Mouse (Mus musculus): ENCODE data around the gene Lrp6. TPM values are rescaled to one million over a fixed set of nuclear protein-coding genes. Genes with fewer than 3 reads are reported as not detected.
A peak's percentile ranks its signal among the peaks of the same experiment; 100 is the strongest.

Lrp6 gene
- polyA plus RNA-seq, 1 experiment from 2014 or later, result 49.7 TPM

DNA sequence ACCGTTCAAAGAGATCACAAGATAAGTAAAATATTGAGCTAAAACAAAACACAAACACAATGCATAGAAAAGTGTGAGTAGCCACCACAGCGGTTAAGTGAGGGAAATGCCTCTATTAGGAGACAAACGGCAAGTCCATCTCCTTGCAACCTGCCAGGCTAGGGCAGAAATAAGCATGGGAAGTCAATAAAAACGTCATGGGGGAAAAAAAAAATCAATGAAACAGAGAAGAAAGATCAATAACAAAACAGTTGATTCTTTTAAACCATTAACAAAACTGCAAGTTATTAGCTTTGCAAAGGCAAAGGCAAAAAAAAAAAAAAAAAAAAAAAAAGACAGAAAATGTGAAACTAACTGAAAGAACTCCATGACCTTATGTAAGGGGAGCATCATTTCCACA is 49.6 kb downstream of the Lrp6 start:
- H3K4me1 ChIP-seq (ENCODE audit: control insufficient read depth, insufficient read depth, low read length), result peaks cover 31% of the 10 kb centered on the region

DNA sequence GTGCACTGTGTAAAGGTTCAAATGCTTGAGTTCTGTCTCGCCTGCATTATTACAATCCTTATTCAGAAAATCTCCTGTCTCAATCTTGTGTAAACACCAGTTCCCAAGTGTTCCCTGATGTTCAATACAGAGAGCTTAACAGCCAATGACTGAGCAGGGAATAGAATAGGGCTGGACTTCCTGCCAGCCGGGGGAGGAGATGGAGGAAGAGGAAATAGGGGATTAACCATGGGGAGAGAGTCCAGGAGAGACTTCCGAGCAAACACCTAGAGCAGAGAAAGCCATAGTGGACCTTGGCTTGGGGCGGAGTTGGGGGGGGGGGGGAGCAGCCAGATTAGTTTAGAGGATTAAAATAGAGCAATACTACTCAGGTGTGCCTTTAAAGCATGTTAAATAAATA is 51.3 kb downstream of the Lrp6 start:
- H3K9me3 ChIP-seq (ENCODE audit: control insufficient read depth, low read length), result no peaks in the 10 kb centered on the region
- H3K9ac ChIP-seq (ENCODE audit: low read depth, low read length), result no peak overlapping the region
- WGBS, result 72% methylated on average over 4 of the region's 4 CpGs
- no peak overlapping the region for H3K4me2 ChIP-seq (replicated peaks; ENCODE audit: low read depth, low read length)
- ATAC-seq (ENCODE audit: low FRiP score, low TSS enrichment), result no peak
- H3K4me3 ChIP-seq (ENCODE audit: low read length), result no peak overlapping the region
- H3K4me1 ChIP-seq (ENCODE audit: control insufficient read depth, insufficient read depth, low read length), result peaks cover 37% of the 10 kb centered on the region
- no peaks in the 10 kb centered on the region for H3K27me3 ChIP-seq (ENCODE audit: control insufficient read depth, insufficient read depth, low read length)
- H3K36me3 ChIP-seq (ENCODE audit: control insufficient read depth, insufficient read depth, low read length), result peaks cover 7% of the 10 kb centered on the region; the same call in 1 of the 2 replicates
- no peak overlapping the region for H3K27ac ChIP-seq (ENCODE audit: low read depth, low read length)

More for the DNA sequence above, 49.6 kb downstream of the Lrp6 start:
- Histone ChIP-seq H3K27me3 (ENCODE audit: control insufficient read depth, insufficient read depth, low read length) (no peaks in the 10 kb centered on the region), H3K4me3 (ENCODE audit: low read length) (no peak overlapping the region), H3K9ac (ENCODE audit: low read depth, low read length) (no peak overlapping the region), H3K36me3 (ENCODE audit: control insufficient read depth, insufficient read depth, low read length) (peaks cover 7% of the 10 kb centered on the region; the same call in 1 of the 2 replicates), H3K9me3 (ENCODE audit: control insufficient read depth, low read length) (no peaks in the 10 kb centered on the region), H3K4me2 (replicated peaks; ENCODE audit: low read depth, low read length) (no peak overlapping the region), H3K27ac (ENCODE audit: low read depth, low read length) (no peak overlapping the region)
- ATAC-seq (ENCODE audit: low FRiP score, low TSS enrichment), result no peak
- 53% methylated on average over 4 of the region's 4 CpGs for WGBS

DNA sequence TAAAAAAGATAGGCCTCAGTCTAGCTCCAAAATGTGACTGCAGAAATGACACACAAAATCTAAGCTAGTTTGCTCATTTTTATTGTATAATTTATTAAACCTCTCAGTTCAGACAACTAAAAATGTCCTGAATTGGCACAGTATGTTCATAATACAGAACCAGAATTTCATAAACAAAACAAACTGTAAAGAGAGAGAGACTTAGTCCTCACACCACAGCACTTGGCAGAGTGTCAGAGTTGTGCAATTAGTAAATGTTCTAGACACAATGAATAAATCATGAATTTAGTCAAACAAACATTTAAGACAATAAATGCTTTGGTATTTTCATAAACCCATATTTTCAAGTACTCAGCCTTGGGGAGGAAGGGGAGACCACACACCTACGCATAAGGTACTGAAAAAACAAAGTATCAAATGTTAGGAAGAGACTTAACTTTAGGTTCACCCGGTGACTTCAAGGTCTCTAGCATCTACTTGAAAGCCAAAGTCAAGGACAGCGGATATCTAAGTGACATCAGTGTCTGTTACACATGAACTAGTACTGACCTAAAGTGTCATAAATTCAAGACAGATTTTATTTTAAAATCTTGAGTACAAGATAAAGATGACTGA is 52.8 kb downstream of the Lrp6 start:
- Histone ChIP-seq H3K27me3 (ENCODE audit: control insufficient read depth, insufficient read depth, low read length) (no peaks in the 10 kb centered on the region), H3K4me1 (ENCODE audit: control insufficient read depth, insufficient read depth, low read length) (peaks cover 41% of the 10 kb centered on the region), H3K4me2 (replicated peaks; ENCODE audit: low read depth, low read length) (no peak overlapping the region), H3K27ac (ENCODE audit: low read depth, low read length) (no peak overlapping the region), H3K9ac (ENCODE audit: low read depth, low read length) (no peak overlapping the region), H3K9me3 (ENCODE audit: control insufficient read depth, low read length) (no peaks in the 10 kb centered on the region), H3K4me3 (ENCODE audit: low read length) (no peak overlapping the region), H3K36me3 (ENCODE audit: control insufficient read depth, insufficient read depth, low read length) (peaks cover 4% of the 10 kb centered on the region; the same call in 1 of the 2 replicates)
- WGBS, result 43% methylated on average over 3 of the region's 3 CpGs
- no peak for ATAC-seq (ENCODE audit: low FRiP score, low TSS enrichment)

DNA sequence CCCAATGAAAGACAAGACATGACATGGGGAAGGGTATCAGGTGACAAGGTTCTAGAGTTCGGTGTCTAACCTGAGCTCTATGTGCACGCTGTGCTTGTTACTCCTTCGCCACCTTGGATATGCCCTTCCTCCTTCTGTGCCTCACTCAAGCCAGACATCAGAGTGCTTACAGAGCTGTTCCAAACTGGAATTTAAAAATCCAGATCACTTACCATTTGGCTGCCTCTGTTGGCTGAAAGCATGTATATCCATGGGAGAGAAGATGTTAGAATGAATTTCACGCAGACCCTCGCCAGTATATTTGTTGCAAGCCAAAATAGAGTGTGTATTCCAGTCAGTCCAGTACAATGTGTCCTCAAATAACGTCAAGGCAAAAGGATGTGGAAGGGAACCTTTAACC is 53.8 kb downstream of the Lrp6 start:
- WGBS, result 71% methylated on average over 6 of the region's 6 CpGs
- H3K4me1 ChIP-seq (ENCODE audit: control insufficient read depth, insufficient read depth, low read length), result peaks cover 41% of the 10 kb centered on the region

DNA sequence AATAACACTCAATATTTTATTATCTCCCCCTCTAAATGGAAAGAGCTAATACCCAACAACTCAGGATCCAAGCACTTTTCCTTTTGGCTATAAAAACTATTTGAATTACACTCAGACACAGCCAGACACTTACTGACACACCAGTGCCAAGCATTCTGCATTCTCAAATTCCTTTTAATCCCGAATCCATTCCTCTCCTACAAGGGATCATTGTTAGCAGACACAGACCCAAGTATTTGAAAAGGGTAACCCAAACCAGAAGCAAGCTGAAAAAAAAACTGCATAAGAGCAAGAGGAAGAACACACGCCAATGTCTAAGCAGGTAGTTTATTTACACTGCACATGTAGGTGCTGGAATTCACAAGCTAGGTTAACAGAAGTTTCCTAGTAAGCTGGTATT is 54.3 kb downstream of the Lrp6 start:
- Histone ChIP-seq H3K4me3 (ENCODE audit: low read length) (no peak overlapping the region), H3K9me3 (ENCODE audit: control insufficient read depth, low read length) (no peaks in the 10 kb centered on the region), H3K27me3 (ENCODE audit: control insufficient read depth, insufficient read depth, low read length) (no peaks in the 10 kb centered on the region), H3K36me3 (ENCODE audit: control insufficient read depth, insufficient read depth, low read length) (peaks cover 7% of the 10 kb centered on the region), H3K4me1 (ENCODE audit: control insufficient read depth, insufficient read depth, low read length) (peaks cover 39% of the 10 kb centered on the region), H3K27ac (ENCODE audit: low read depth, low read length) (no peak overlapping the region), H3K9ac (ENCODE audit: low read depth, low read length) (no peak overlapping the region), H3K4me2 (replicated peaks; ENCODE audit: low read depth, low read length) (no peak overlapping the region)
- WGBS, result 46% methylated on average over 2 of the region's 2 CpGs
- ATAC-seq (ENCODE audit: low FRiP score, low TSS enrichment), result no peak

More for the DNA sequence above, 53.8 kb downstream of the Lrp6 start:
- H3K36me3 ChIP-seq (ENCODE audit: control insufficient read depth, insufficient read depth, low read length), result peaks cover 4% of the 10 kb centered on the region; the same call in 1 of the 2 replicates
- H3K9me3 ChIP-seq (ENCODE audit: control insufficient read depth, low read length), result no peaks in the 10 kb centered on the region
- no peak; the same call in 1 of the 2 replicates for ATAC-seq (ENCODE audit: low FRiP score, low TSS enrichment)
- H3K4me3 ChIP-seq (ENCODE audit: low read length), result no peak overlapping the region
- H3K9ac ChIP-seq (ENCODE audit: low read depth, low read length), result no peak overlapping the region
- no peaks in the 10 kb centered on the region for H3K27me3 ChIP-seq (ENCODE audit: control insufficient read depth, insufficient read depth, low read length)
- H3K4me2 ChIP-seq (replicated peaks; ENCODE audit: low read depth, low read length), result no peak overlapping the region
- no peak overlapping the region for H3K27ac ChIP-seq (ENCODE audit: low read depth, low read length)

DNA sequence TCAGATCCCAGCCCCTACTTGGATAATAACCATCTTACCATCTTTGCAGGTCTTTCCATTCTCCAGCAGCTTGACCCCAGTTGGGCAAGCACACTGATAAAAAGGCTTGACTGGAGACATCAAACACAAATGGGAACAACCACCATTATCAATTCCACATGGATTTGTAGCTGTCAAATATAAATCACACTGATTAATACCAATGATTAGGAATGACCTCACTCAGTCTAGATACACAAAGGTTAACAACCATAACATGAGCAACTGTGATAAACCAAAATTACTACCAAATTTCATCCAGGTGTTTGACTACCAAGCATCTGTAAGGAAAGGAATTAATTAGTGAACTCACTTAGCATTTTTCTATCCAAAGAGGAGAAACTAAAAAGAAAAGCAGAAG is 55.6 kb downstream of the Lrp6 start:
- no peak for ATAC-seq (ENCODE audit: low FRiP score, low TSS enrichment)
- H3K27ac ChIP-seq (ENCODE audit: low read depth, low read length), result no peak overlapping the region

DNA sequence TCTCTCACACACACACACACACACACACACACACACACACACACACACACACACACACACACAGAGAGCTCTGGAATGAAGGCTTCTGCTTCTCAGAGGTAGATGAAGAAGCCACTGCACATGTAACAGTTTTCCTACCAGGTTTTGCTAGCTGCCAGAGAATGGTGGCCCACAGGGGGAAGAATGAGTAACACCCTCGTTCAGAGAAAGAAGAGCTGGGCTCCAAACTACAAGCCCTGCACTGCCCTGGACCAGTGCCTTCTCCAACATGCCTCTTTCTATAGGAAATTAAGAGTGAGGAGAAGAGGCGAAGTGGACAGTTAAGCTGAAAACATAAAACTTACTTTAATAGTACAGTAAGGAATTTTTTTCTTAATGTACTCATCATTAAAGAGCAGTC is 56.5 kb downstream of the Lrp6 start:
- Histone ChIP-seq H3K4me2 (replicated peaks; ENCODE audit: low read depth, low read length) (peak overlapping the region; percentile 21; the same call in 1 of the 2 replicates), H3K9me3 (ENCODE audit: control insufficient read depth, low read length) (no peaks in the 10 kb centered on the region), H3K4me1 (ENCODE audit: control insufficient read depth, insufficient read depth, low read length) (peaks cover 25% of the 10 kb centered on the region), H3K27ac (ENCODE audit: low read depth, low read length) (peak overlapping the region; percentile 59; the same call in 1 of the 2 replicates), H3K36me3 (ENCODE audit: control insufficient read depth, insufficient read depth, low read length) (peaks cover 28% of the 10 kb centered on the region), H3K4me3 (ENCODE audit: low read length) (no peak overlapping the region), H3K9ac (ENCODE audit: low read depth, low read length) (no peak overlapping the region), H3K27me3 (ENCODE audit: control insufficient read depth, insufficient read depth, low read length) (no peaks in the 10 kb centered on the region)
- 0 out of 2 replicates have a peak, but pooled peaks have one; percentile 8 for ATAC-seq (ENCODE audit: low FRiP score, low TSS enrichment)
- WGBS, result 44% methylated on average over 2 of the region's 2 CpGs

More for the DNA sequence above, 55.6 kb downstream of the Lrp6 start:
- Histone ChIP-seq H3K27me3 (ENCODE audit: control insufficient read depth, insufficient read depth, low read length) (no peaks in the 10 kb centered on the region), H3K4me1 (ENCODE audit: control insufficient read depth, insufficient read depth, low read length) (peaks cover 31% of the 10 kb centered on the region), H3K9ac (ENCODE audit: low read depth, low read length) (no peak overlapping the region), H3K4me3 (ENCODE audit: low read length) (no peak overlapping the region), H3K9me3 (ENCODE audit: control insufficient read depth, low read length) (no peaks in the 10 kb centered on the region), H3K4me2 (replicated peaks; ENCODE audit: low read depth, low read length) (no peak overlapping the region), H3K36me3 (ENCODE audit: control insufficient read depth, insufficient read depth, low read length) (peaks cover 20% of the 10 kb centered on the region)

DNA sequence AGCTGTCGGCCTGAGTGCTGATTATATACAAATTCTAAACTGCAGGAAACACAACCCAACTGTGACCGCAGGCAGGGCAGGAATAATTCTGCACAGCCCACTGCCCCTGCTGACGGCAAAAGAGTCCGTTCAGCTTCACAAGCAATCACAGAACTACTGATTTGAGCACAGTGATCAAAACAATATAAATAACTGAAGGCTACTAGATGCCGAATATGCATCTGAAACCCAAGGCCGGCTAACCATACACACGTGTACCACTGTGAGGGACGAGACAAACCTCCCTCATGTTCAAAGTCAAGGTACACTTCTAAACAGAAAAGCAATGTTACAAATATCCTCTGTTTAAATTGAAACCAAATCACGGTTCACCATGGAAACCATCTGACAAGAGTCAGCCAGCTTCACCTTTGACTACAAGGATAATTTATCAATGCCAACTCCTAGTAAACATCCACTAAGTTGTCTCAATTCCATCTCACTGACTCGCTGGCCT is 57.0 kb downstream of the Lrp6 start:
- peak overlapping the region; percentile 10; the same call in 1 of the 2 replicates for H3K4me2 ChIP-seq (replicated peaks; ENCODE audit: low read depth, low read length)
- H3K4me1 ChIP-seq (ENCODE audit: control insufficient read depth, insufficient read depth, low read length), result peaks cover 22% of the 10 kb centered on the region
- peak overlapping the region; percentile 74 for H3K27ac ChIP-seq (ENCODE audit: low read depth, low read length)
- ATAC-seq (ENCODE audit: low FRiP score, low TSS enrichment), result peak; percentile 84
- WGBS, result 17% methylated on average over 10 of the region's 10 CpGs
- H3K9me3 ChIP-seq (ENCODE audit: control insufficient read depth, low read length), result no peaks in the 10 kb centered on the region
- H3K9ac ChIP-seq (ENCODE audit: low read depth, low read length), result no peak overlapping the region
- H3K27me3 ChIP-seq (ENCODE audit: control insufficient read depth, insufficient read depth, low read length), result no peaks in the 10 kb centered on the region
- peaks cover 33% of the 10 kb centered on the region for H3K36me3 ChIP-seq (ENCODE audit: control insufficient read depth, insufficient read depth, low read length)
- H3K4me3 ChIP-seq (ENCODE audit: low read length), result peak overlapping the region; percentile 10; the same call in 1 of the 2 replicates

DNA sequence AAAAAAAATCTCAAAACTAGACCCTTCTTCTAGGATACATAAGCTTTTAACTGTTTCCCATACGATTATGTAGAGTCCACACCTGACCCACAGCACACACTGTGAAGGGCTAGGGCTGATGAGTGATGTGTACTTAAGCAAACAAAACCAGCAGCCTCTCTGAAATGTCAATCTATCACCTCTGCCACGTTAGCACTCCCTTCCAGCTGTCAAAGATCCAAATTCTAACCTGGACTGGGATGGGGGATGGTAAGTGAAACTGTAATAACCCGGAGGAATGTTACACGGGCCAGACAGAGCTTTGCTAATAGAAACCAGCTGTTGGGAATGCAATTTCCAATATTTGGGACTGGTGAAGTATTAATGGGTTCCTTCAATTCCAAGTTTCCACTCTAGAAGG is 61.9 kb downstream of the Lrp6 start:
- Histone ChIP-seq H3K4me1 (ENCODE audit: control insufficient read depth, insufficient read depth, low read length) (peaks cover 4% of the 10 kb centered on the region; the same call in 1 of the 2 replicates), H3K4me2 (replicated peaks; ENCODE audit: low read depth, low read length) (no peak overlapping the region), H3K9ac (ENCODE audit: low read depth, low read length) (no peak overlapping the region), H3K9me3 (ENCODE audit: control insufficient read depth, low read length) (no peaks in the 10 kb centered on the region), H3K27me3 (ENCODE audit: control insufficient read depth, insufficient read depth, low read length) (no peaks in the 10 kb centered on the region), H3K27ac (ENCODE audit: low read depth, low read length) (no peak overlapping the region), H3K36me3 (ENCODE audit: control insufficient read depth, insufficient read depth, low read length) (peaks cover 39% of the 10 kb centered on the region), H3K4me3 (ENCODE audit: low read length) (no peak overlapping the region)
- ATAC-seq (ENCODE audit: low FRiP score, low TSS enrichment), result no peak
- 35% methylated on average over 4 of the region's 4 CpGs for WGBS
